Mouse (Mus musculus) bone marrow macrophage, adult 2 months (primary cell): ENCODE results near the gene Hsd17b14.

Experiments used
- CTCF ChIP-seq: IDR thresholded peaks from 2 replicates; pipeline ENCODE4 v1.5.1; 2012; ENCODE audit warnings: low read depth, mild to moderate bottlenecking, low read length, moderate library complexity
- POLR2A ChIP-seq: IDR thresholded peaks from 2 replicates; pipeline ENCODE4 v1.6.1; 2012; ENCODE audit warnings: mild to moderate bottlenecking, low read depth, low read length, borderline replicate concordance

- peak; percentile 86 for TF ChIP-seq CTCF
- TF ChIP-seq POLR2A = no peak
Observed at GRCm38 (mm10) chr7:45560843-45561623, 6.3 kb downstream of the Hsd17b14 start.
